Mouse (Mus musculus): ENCODE results near the gene Snrpc.

- TF ChIP-seq GATA1 (IDR thresholded peaks at IDR 0.05; ENCODE audit: borderline replicate concordance, low read length) (no peak), CTCF (IDR thresholded peaks at IDR 0.05; ENCODE audit: low read depth, low read length) (no peak), TAL1 (conservative IDR thresholded peaks at IDR 0.05; ENCODE audit: low read depth, low read length) (no peak), GATA2 (IDR thresholded peaks at IDR 0.05; ENCODE audit: borderline replicate concordance, low read depth, low read length) (no peak), POLR2AphosphoS5 (IDR thresholded peaks at IDR 0.05; ENCODE audit: insufficient replicate concordance, low read depth, low read length) (no peak)
Measured at GRCm38 (mm10) chr17:27793144-27793543, 44.8 kb upstream of the Snrpc start.

Measured in G1E (cell line).